Mouse (Mus musculus) liver, embryonic 14.5 days (tissue): ENCODE measurements at regions not wholly inside any gene's neighbourhood (a gene's known extent, or its start where the extent isn't known, plus 50 kb on each side); places are given as distances from the start of the nearest gene placed in this dataset.
A peak's percentile ranks its signal among the peaks of the same experiment; 100 is the strongest.

ENCODE experiments used
- ATAC-seq: fragments of 200-750 bp; cut with Nextera tagmentation; 2 replicates; pipeline ENCODE4 v1.8.0; 2017; ENCODE audit warnings: moderate number of reproducible peaks, mild to moderate bottlenecking, moderate library complexity; ENCODE audit not compliant: insufficient read depth
- DNase-seq, 3 experiments: peaks; one replicate each; pipeline ENCODE4 v3.0.0-alpha.2; 2012 to 2013; ENCODE audit warnings: low read depth in 3 of 3, low spot score in 3 of 3
- H3K27ac ChIP-seq: fragments of 300-500 bp; sonication (generic); 2 replicates; pipeline ENCODE4 v1.5.1; 2014; ENCODE audit warnings: moderate library complexity, mild to moderate bottlenecking, control low read depth, inconsistent platforms
- H3K27me3 ChIP-seq: fragments of 300-500 bp; sonication (generic); 2 replicates; pipeline ENCODE4 v1.6.1; 2014; ENCODE audit warnings: mild to moderate bottlenecking, low read length, moderate library complexity; ENCODE audit not compliant: control insufficient read depth, insufficient read depth
- H3K36me3 ChIP-seq: fragments of 300-500 bp; sonication (generic); replicated peaks from 2 replicates; pipeline ENCODE4 v1.6.1; 2014; ENCODE audit warnings: low read depth; ENCODE audit not compliant: control insufficient read depth, insufficient read depth
- H3K4me1 ChIP-seq, 2 experiments: fragments of 200-500 bp in 1 of 2; fragments of 300-500 bp in 1 of 2; sonication (generic) in 1 of 2; replicated peaks; 2 replicates each; pipeline ENCODE4 v1.6.1; 2012 to 2014; ENCODE audit warnings: antibody characterized with exemption in 1 of 2, inconsistent platforms in 1 of 2, low read length in 1 of 2; ENCODE audit not compliant: control insufficient read depth in 2 of 2, insufficient read depth in 2 of 2
- H3K4me2 ChIP-seq: fragments of 300-500 bp; sonication (generic); 2 replicates; pipeline ENCODE4 v1.6.1; 2014; ENCODE audit warnings: low read depth, mild to moderate bottlenecking, control low read depth, moderate library complexity
- H3K4me3 ChIP-seq, 2 experiments: fragments of 200-500 bp in 1 of 2; fragments of 300-500 bp in 1 of 2; sonication (generic) in 1 of 2; 2 replicates each; pipeline ENCODE4 v1.5.1; 2012 to 2014; ENCODE audit warnings: low read depth in 2 of 2, low read length in 2 of 2, mild to moderate bottlenecking in 2 of 2, control low read depth in 1 of 2, inconsistent platforms in 1 of 2, moderate library complexity in 1 of 2; ENCODE audit not compliant: insufficient read depth in 1 of 2
- H3K9ac ChIP-seq: fragments of 300-500 bp; sonication (generic); replicated peaks from 2 replicates; pipeline ENCODE4 v1.6.1; 2014; ENCODE audit warnings: mild to moderate bottlenecking, control low read depth, moderate library complexity
- H3K9me3 ChIP-seq: fragments of 300-500 bp; sonication (generic); 2 replicates; pipeline ENCODE4 v1.6.1; 2016; ENCODE audit warnings: low read length, mixed read lengths; ENCODE audit not compliant: control insufficient read depth
- CTCF ChIP-seq: IDR thresholded peaks from 2 replicates; pipeline ENCODE4 v1.5.1; 2016; ENCODE audit warnings: antibody characterized with exemption, low read depth, control low read depth
- EP300 ChIP-seq: IDR thresholded peaks from 2 replicates; pipeline ENCODE4 v1.6.1; 2016; ENCODE audit warnings: antibody characterized with exemption, low read depth
- whole genome bisulfite sequencing: fragments of 180-500 bp; shearing (Covaris S2); extraction: QIAGEN DNeasy Blood & Tissue Kit; methylation state at CpG from one replicate; pipeline ENCODE4 v1.1.7; 2014; ENCODE audit not compliant: insufficient replicate concordance; 5-methylcytosine and 5-hydroxymethylcytosine counted together

DNA sequence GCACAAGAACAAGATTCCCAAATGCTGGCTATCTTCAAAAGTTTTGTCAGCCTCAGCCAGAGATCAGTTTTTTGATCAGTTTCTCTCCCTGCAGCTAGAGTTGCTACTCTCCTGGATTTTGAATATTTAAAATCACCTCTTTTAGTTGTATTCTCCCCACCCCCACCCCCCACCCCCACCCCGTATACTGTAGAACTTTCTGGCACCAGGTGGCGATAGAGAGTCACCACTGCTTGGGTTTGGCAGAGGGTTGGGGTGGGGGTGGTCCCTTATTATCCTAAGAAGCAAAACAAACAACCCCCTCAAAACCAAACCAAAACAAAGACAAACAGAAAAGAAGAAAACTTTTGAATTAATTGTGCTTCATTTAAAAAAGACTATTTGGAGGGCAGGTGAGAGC lies 122.0 kb downstream of the Dkk1 start:
- H3K4me3 ChIP-seq = no peak overlapping the region
- ATAC-seq = no peak

DNA sequence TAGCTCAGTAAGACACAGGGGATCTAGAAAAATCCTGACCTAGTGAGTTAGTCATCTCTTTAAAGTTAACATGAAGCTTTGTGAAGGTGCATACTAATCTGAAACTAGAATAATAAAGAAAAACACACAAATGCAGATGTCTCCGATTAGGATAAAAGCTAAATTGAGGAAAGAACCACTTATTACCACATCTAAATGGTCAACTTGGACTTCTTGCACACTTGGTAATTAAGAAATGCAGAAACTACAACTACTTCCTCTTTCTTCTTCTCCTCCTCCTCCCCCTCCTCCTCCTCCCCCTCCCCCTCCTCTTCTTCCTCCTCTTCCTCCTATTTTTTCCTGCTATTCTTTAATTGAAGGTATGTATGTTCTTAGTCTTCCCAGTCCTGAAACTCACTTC lies 116.3 kb downstream of the Dkk1 start:
- TF ChIP-seq CTCF = no peak
- TF ChIP-seq EP300 = no peak
- DNase-seq = no peak
- H3K4me2 ChIP-seq = no peak overlapping the region
- H3K4me1 ChIP-seq = no peaks in the 10 kb centered on the region
- H3K9me3 ChIP-seq = no peaks in the 10 kb centered on the region
- no peak overlapping the region for H3K27ac ChIP-seq
- no peak for ATAC-seq
- no peak overlapping the region for H3K4me3 ChIP-seq
- no peaks in the 10 kb centered on the region for H3K27me3 ChIP-seq
- 50% methylated on average over 1 of the region's 1 CpGs for WGBS
- H3K36me3 ChIP-seq = no peaks in the 10 kb centered on the region
- H3K9ac ChIP-seq = no peak overlapping the region

More for the DNA sequence above, 122.0 kb downstream of the Dkk1 start:
- no peak overlapping the region; the same call in 1 of the 2 replicates for H3K4me2 ChIP-seq
- WGBS = 6% methylated on average over 2 of the region's 2 CpGs
- H3K27me3 ChIP-seq = no peaks in the 10 kb centered on the region
- TF ChIP-seq CTCF (peak; percentile 25; the same call in 1 of the 2 replicates), EP300 (no peak)
- no peaks in the 10 kb centered on the region for H3K36me3 ChIP-seq
- no peak for DNase-seq
- H3K4me1 ChIP-seq = no peaks in the 10 kb centered on the region
- no peak overlapping the region for H3K9ac ChIP-seq
- no peak overlapping the region for H3K27ac ChIP-seq
- no peaks in the 10 kb centered on the region for H3K9me3 ChIP-seq

DNA sequence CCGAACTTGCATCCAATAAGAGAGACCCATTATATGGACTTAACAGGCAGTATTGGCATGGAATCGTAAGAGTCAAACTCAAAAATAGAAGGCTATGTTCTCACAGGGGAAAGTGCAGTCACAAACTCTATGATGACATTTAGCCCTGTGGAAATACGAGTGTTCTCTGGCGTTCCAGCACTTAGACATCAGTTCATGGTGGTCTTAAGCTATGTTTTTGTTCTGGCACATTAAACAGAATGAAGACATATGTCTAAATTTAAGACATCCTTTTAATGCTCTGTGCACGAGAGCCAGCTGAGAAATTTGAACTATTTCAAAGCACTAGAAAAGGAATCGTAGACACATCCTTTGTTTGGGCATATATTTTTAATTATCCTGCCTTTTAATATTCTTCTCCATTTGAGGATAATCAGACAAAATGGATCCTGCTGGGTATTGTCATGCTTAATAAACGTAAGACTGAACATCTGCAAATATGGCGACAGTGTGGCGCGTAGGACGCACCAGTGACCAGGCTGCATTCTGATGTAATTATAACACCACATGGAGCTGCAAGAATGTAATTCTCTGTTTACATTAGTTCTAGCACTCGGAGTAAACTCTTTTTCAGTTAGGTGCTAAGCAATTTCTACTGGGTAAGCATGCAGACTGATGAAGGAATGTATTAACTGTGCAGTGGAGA lies 114.3 kb downstream of the Dkk1 start:
- DNase-seq = no peak
- H3K9ac ChIP-seq = no peak overlapping the region
- H3K4me1 ChIP-seq = no peaks in the 10 kb centered on the region
- 71% methylated on average over 12 of the region's 12 CpGs for WGBS
- no peaks in the 10 kb centered on the region for H3K27me3 ChIP-seq
- H3K9me3 ChIP-seq = no peaks in the 10 kb centered on the region
- TF ChIP-seq CTCF (no peak), EP300 (no peak)
- ATAC-seq = no peak
- H3K36me3 ChIP-seq = no peaks in the 10 kb centered on the region
- H3K4me3 ChIP-seq = no peak overlapping the region
- no peak overlapping the region for H3K4me2 ChIP-seq
- H3K27ac ChIP-seq = no peak overlapping the region

DNA sequence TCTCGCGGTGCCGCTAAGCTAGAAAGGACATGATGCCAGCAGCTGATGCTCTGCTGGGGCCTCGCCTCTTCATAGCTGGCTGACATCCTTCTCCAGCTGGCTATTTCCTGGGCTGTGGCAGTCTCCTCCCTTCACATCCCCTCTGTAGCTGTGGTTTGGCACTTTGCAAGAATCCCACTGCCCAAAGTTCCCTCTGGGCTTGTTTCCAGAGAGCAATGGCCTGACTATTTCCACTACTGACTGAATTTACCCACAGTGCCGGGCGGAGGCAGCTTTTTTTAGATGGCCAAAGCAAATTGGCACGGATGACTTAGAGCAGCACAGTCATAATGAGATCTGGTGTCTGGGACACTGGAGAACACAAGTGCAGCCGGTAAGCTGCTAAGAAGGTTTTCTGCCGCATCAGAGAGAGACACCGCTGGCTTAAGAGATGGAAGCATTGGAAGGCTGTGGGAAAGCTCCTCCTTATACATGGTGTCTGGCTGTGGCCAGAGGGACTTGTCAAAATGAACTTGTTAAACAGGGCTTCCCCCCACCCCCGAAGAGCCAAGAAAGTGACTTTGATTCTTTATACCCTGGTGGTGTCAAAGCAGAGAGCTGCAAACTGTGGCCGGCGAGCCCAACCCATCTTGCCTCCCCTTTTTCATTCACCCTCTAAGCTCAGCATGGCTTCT lies 98.5 kb downstream of the Dkk1 start:
- DNase-seq = no peak
- H3K9me3 ChIP-seq = no peaks in the 10 kb centered on the region
- no peak overlapping the region for H3K4me3 ChIP-seq
- H3K36me3 ChIP-seq = no peaks in the 10 kb centered on the region
- no peak overlapping the region for H3K27ac ChIP-seq
- H3K27me3 ChIP-seq = no peaks in the 10 kb centered on the region
- ATAC-seq = no peak
- WGBS = 73% methylated on average over 13 of the region's 13 CpGs
- no peak overlapping the region for H3K4me2 ChIP-seq
- H3K9ac ChIP-seq = no peak overlapping the region
- no peaks in the 10 kb centered on the region for H3K4me1 ChIP-seq
- TF ChIP-seq CTCF = no peak
- TF ChIP-seq EP300 = no peak

DNA sequence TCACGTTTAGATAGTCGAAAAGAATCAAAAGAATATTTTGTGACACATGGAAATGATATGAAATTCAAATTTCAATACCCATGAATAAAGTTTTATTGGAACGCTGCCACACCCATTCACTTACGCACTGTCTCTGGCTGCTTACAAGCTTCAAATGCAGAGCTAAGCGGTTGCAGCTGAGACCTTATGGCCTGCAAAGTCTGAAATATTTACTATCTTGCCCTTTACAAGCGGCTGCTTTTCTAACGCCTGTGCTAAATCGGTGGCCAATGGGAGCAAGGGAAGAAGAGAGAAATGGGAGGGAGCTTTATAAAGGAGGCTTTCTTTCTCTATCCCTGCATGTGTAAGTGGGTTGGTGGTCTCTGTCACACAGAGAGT lies 97.9 kb downstream of the Dkk1 start:
- no peak overlapping the region for H3K4me3 ChIP-seq
- ATAC-seq = no peak
- no peaks in the 10 kb centered on the region for H3K27me3 ChIP-seq
- no peak overlapping the region for H3K27ac ChIP-seq
- DNase-seq = no peak
- H3K4me2 ChIP-seq = no peak overlapping the region
- no peaks in the 10 kb centered on the region for H3K36me3 ChIP-seq
- H3K9ac ChIP-seq = no peak overlapping the region
- no peak for TF ChIP-seq EP300
- no peak for TF ChIP-seq CTCF
- 69% methylated on average over 8 of the region's 8 CpGs for WGBS
- H3K9me3 ChIP-seq = no peaks in the 10 kb centered on the region
- H3K4me1 ChIP-seq = no peaks in the 10 kb centered on the region
